Mouse (Mus musculus) stomach, postnatal 0 days (tissue): Measurements from ENCODE around the gene Nsmf. TPM values are rescaled to one million over a fixed set of nuclear protein-coding genes. Genes with fewer than 3 reads are reported as not detected.

Experiments used
- ATAC-seq: fragments of 200-750 bp; cut with Nextera tagmentation; 2 replicates; pipeline ENCODE4 v1.8.0; 2017; ENCODE audit not compliant: low FRiP score, low TSS enrichment
- DNase-seq: peaks from one replicate; pipeline ENCODE4 v3.0.0-alpha.2; 2016; ENCODE audit warnings: low spot score
- H3K27ac ChIP-seq: fragments of 300-500 bp; sonication (generic); replicated peaks from 2 replicates; pipeline ENCODE4 v1.5.1; 2014; ENCODE audit warnings: mild to moderate bottlenecking, control low read depth
- H3K27me3 ChIP-seq: fragments of 300-500 bp; sonication (generic); 2 replicates; pipeline ENCODE4 v1.6.1; 2014; ENCODE audit warnings: low read length; ENCODE audit not compliant: control insufficient read depth, insufficient read depth
- H3K36me3 ChIP-seq: fragments of 300-500 bp; sonication (generic); 2 replicates; pipeline ENCODE4 v1.6.1; 2014; ENCODE audit warnings: low read length, mixed read lengths; ENCODE audit not compliant: control insufficient read depth, insufficient read depth
- H3K4me1 ChIP-seq: fragments of 300-500 bp; sonication (generic); replicated peaks from 2 replicates; pipeline ENCODE4 v1.6.1; 2014; ENCODE audit warnings: antibody characterized with exemption; ENCODE audit not compliant: control insufficient read depth, insufficient read depth
- H3K4me2 ChIP-seq: fragments of 300-500 bp; sonication (generic); replicated peaks from 2 replicates; pipeline ENCODE4 v1.6.1; 2014; ENCODE audit warnings: low read depth, mild to moderate bottlenecking, control low read depth, moderate library complexity
- H3K4me3 ChIP-seq: fragments of 300-500 bp; sonication (generic); 2 replicates; pipeline ENCODE4 v1.5.1; 2014; ENCODE audit warnings: low read depth, low read length, control low read depth
- H3K9ac ChIP-seq: fragments of 300-500 bp; sonication (generic); 2 replicates; pipeline ENCODE4 v1.6.1; 2014; ENCODE audit warnings: mild to moderate bottlenecking, low read length, control low read depth, mixed read lengths
- H3K9me3 ChIP-seq: fragments of 300-500 bp; sonication (generic); 2 replicates; pipeline ENCODE4 v1.6.1; 2016; ENCODE audit warnings: low read length; ENCODE audit not compliant: control insufficient read depth
- CTCF ChIP-seq: IDR thresholded peaks from 2 replicates; pipeline ENCODE4 v1.5.1; 2016; ENCODE audit warnings: antibody characterized with exemption, low read depth, mild to moderate bottlenecking, moderate library complexity
- EP300 ChIP-seq: optimal IDR thresholded peaks from 2 replicates; pipeline ENCODE3; 2016; ENCODE audit warnings: antibody characterized with exemption
- WGBS: fragments of 180-500 bp; shearing (Covaris S2); extraction: QIAGEN DNeasy Blood & Tissue Kit; methylation state at CpG from one replicate; pipeline ENCODE4 v1.1.7; 2014; 5-methylcytosine and 5-hydroxymethylcytosine counted together
- polyA plus RNA-seq: library from polyadenylated mRNA; unstranded; fragments of >200 nt; fragmentation: Nextera tagmentation; extraction: Ambion mirVana; gene quantifications from 2 replicates; pipeline ENCODE4 v1.2.1, GENCODE M21; 2015

Gene Nsmf
- polyA plus RNA-seq, 1 experiment from 2014 or later = 23.5 TPM

DNA sequence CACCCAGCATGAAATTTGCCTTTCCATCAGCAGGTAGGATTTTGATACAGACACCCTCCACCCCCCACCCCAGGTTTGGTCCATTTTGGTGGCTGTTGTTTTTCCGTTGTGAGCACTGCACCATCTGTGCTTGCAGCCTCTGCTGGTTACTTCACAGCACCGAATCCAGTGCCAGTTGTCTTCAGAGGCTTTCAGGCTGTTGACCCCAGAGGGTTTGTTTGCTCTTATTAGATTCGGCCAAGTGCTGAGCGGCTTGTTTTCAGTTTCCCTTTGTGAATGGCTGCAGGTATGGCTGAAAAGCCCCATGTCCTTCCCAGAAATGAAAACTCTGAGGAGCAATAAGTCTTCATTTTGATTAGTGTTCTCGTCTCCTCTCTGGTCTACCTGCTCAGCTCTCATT, 14.1 kb upstream of the Nsmf start:
- no peak for TF ChIP-seq EP300
- no peak for TF ChIP-seq CTCF
- Histone ChIP-seq H3K4me3 (no peak overlapping the region), H3K4me2 (no peak overlapping the region), H3K9me3 (no peaks in the 10 kb centered on the region), H3K4me1 (no peaks in the 10 kb centered on the region), H3K9ac (no peak overlapping the region), H3K27me3 (no peaks in the 10 kb centered on the region), H3K36me3 (no peaks in the 10 kb centered on the region), H3K27ac (no peak overlapping the region)
- WGBS = 67% methylated on average over 5 of the region's 5 CpGs
- DNase-seq = no peak
- ATAC-seq = no peak

- Histone ChIP-seq H3K4me2 (no peak overlapping the region), H3K27me3 (no peaks in the 10 kb centered on the region), H3K9ac (no peak overlapping the region), H3K27ac (no peak overlapping the region), H3K4me3 (no peak overlapping the region), H3K9me3 (no peaks in the 10 kb centered on the region), H3K4me1 (peaks cover 6% of the 10 kb centered on the region; the same call in 1 of the 2 replicates), H3K36me3 (no peaks in the 10 kb centered on the region)
- ATAC-seq (no peak), DNase-seq (no peak)
- TF ChIP-seq EP300 (no peak), CTCF (no peak)
- WGBS = 91% methylated on average over 7 of the region's 7 CpGs
Measured at GRCm38 (mm10) chr2:25050921-25051320, 3.2 kb upstream of the Nsmf start.

DNA sequence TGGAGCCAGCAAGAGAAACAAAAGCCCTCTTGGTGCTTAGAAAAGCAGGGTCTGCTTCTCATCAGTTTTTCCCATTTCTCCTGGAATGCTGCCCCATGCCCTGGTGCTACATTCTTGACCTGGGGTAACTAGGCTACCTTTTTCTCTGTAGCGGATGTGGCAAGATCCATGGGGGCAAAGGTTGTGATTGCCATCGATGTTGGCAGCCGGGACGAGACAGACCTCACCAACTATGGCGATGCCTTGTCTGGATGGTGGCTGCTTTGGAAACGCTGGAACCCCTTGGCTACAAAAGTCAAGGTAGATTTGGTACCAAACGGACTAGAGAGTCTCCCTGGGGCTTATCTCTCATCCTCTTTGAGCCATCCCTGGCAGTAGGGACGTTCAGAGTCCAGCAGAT, 2.7 kb upstream of the Nsmf start:
- TF ChIP-seq CTCF = no peak
- TF ChIP-seq EP300 = no peak
- H3K9ac ChIP-seq = no peak overlapping the region
- H3K36me3 ChIP-seq = no peaks in the 10 kb centered on the region
- 85% methylated on average over 8 of the region's 8 CpGs for WGBS
- ATAC-seq (no peak), DNase-seq (no peak)
- no peak overlapping the region for H3K4me3 ChIP-seq
- H3K9me3 ChIP-seq = no peaks in the 10 kb centered on the region
- no peaks in the 10 kb centered on the region for H3K27me3 ChIP-seq
- no peak overlapping the region for H3K4me2 ChIP-seq
- no peak overlapping the region for H3K27ac ChIP-seq
- H3K4me1 ChIP-seq = peaks cover 6% of the 10 kb centered on the region; the same call in 1 of the 2 replicates

- Histone ChIP-seq H3K9ac (no peak overlapping the region), H3K4me3 (no peak overlapping the region), H3K27ac (no peak overlapping the region), H3K4me2 (no peak overlapping the region), H3K9me3 (no peaks in the 10 kb centered on the region), H3K36me3 (no peaks in the 10 kb centered on the region), H3K4me1 (peaks cover 6% of the 10 kb centered on the region; the same call in 1 of the 2 replicates), H3K27me3 (no peaks in the 10 kb centered on the region)
- no peak for TF ChIP-seq CTCF
- no peak for TF ChIP-seq EP300
- WGBS = 95% methylated on average over 6 of the region's 6 CpGs
- no peak for DNase-seq
- no peak for ATAC-seq
Measured at GRCm38 (mm10) chr2:25053101-25053500, 1.1 kb upstream of the Nsmf start.

- H3K27me3 ChIP-seq = no peaks in the 10 kb centered on the region
- no peaks in the 10 kb centered on the region for H3K36me3 ChIP-seq
- DNase-seq (peak; percentile 37), ATAC-seq (peak; percentile 9; the same call in 1 of the 2 replicates)
- H3K4me2 ChIP-seq = peak overlapping the region; percentile 86
- TF ChIP-seq EP300 (no peak), CTCF (no peak)
- peak overlapping the region; percentile 73 for H3K4me3 ChIP-seq
- peaks cover 6% of the 10 kb centered on the region; the same call in 1 of the 2 replicates for H3K4me1 ChIP-seq
- no peak overlapping the region for H3K27ac ChIP-seq
- H3K9ac ChIP-seq = peak overlapping the region; percentile 76
- WGBS = 67% methylated on average over 1 of the region's 2 CpGs
- H3K9me3 ChIP-seq = no peaks in the 10 kb centered on the region
Measured at GRCm38 (mm10) chr2:25055068-25055405, 882 bp downstream of the Nsmf start.

DNA sequence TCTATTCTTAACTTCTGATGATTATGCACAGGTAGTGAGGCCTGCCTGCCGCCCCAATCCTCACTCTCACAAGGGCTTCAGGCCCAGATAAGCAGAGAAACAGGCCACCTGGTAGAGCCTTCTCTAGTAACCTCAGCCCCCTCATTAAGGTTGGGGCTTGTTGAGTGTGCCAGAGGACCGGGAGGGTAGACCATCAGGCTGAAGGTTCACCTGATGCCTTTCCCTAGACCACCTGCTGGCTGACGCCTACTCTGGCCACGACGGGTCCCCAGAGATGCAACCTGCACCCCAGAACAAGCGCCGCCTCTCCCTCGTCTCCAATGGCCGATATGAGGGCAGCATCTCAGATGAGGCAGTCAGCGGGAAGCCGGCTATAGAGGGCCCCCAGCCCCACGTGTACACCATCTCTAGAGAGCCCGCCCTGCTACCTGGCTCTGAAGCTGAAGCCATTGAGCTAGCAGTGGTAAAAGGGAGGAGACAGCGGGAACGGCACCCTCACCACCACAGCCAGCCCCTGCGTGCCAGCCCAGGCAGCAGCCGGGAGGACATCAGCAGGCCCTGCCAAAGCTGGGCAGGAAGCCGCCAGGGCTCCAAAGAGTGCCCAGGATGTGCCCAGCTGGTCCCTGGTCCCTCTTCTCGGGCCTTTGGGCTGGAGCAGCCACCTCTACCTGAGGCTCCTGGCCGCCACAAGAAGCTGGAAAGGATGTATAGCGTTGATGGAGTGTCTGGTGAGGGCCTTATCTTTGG, 1.4 kb downstream of the Nsmf start:
- no peaks in the 10 kb centered on the region for H3K9me3 ChIP-seq
- WGBS = 90% methylated on average over 21 of the region's 21 CpGs
- peak overlapping the region; percentile 86 for H3K4me2 ChIP-seq
- no peaks in the 10 kb centered on the region for H3K36me3 ChIP-seq
- no peak overlapping the region; the same call in 1 of the 2 replicates for H3K9ac ChIP-seq
- H3K27ac ChIP-seq = no peak overlapping the region
- no peak for ATAC-seq
- no peak for DNase-seq
- TF ChIP-seq CTCF = no peak
- peaks cover 6% of the 10 kb centered on the region; the same call in 1 of the 2 replicates for H3K4me1 ChIP-seq
- H3K27me3 ChIP-seq = no peaks in the 10 kb centered on the region
- H3K4me3 ChIP-seq = peak overlapping the region; percentile 73; the same call in 1 of the 2 replicates
